Mouse (Mus musculus) midbrain, embryonic 10.5 days (tissue): ENCODE measurements around the gene Hpse2. TPM values are rescaled to one million over a fixed set of nuclear protein-coding genes. Genes with fewer than 3 reads are reported as not detected.

Source experiments
- DNase-seq: peaks from one replicate; pipeline ENCODE4 v3.0.0-alpha.2; 2017; ENCODE audit warnings: low spot score
- H3K27ac ChIP-seq: fragments of 300-500 bp; sonication (generic); replicated peaks from 2 replicates; pipeline ENCODE4 v1.5.1; 2016; ENCODE audit warnings: mild to moderate bottlenecking
- H3K27me3 ChIP-seq: fragments of 300-500 bp; sonication (generic); 2 replicates; pipeline ENCODE4 v1.6.1; 2016; ENCODE audit warnings: low read depth, mild to moderate bottlenecking; ENCODE audit not compliant: poor library complexity, severe bottlenecking
- H3K36me3 ChIP-seq: fragments of 300-500 bp; sonication (generic); 2 replicates; pipeline ENCODE4 v1.6.1; 2016; ENCODE audit warnings: mild to moderate bottlenecking, moderate library complexity
- H3K4me1 ChIP-seq: fragments of 300-500 bp; sonication (generic); 2 replicates; pipeline ENCODE4 v1.6.1; 2016
- H3K4me3 ChIP-seq: fragments of 300-500 bp; sonication (generic); 2 replicates; pipeline ENCODE4 v1.5.1; 2016; ENCODE audit warnings: mild to moderate bottlenecking, moderate library complexity
- H3K9me3 ChIP-seq: fragments of 300-500 bp; sonication (generic); replicated peaks from 2 replicates; pipeline ENCODE4 v1.6.1; 2016; ENCODE audit warnings: mild to moderate bottlenecking
- WGBS: fragments of 180-500 bp; shearing (Covaris S2); methylation state at CpG from one replicate; pipeline ENCODE4 v1.1.7; 2016; 5-methylcytosine and 5-hydroxymethylcytosine counted together
- polyA plus RNA-seq: library from polyadenylated mRNA; unstranded; fragments of >200 nt; fragmentation: Nextera tagmentation; extraction: Ambion mirVana; gene quantifications from 2 replicates; pipeline ENCODE4 v1.2.1, GENCODE M21; 2016

Gene Hpse2
- polyA plus RNA-seq, 1 experiment from 2014 or later = 0.39 TPM

DNA sequence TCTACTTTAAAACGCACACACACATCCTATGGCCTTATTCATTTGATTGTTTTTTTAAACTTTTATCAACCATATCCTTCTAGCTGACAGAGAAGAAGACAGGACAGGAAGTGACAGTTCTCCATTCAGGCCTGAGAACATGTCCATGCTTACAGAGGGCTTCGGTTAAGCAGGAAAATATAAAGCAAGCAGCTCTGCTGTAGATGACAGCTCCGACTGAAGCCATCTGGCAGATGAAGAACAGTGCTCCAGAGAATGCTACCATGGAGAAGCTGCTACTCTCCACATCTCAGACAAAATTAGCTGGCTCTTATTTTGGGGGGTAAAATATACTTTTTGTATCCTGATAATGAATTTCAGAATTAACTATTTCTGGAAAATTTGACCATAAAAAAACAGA lies 246.5 kb downstream of the Hpse2 start:
- Histone ChIP-seq H3K27me3 (no peaks in the 10 kb centered on the region), H3K4me3 (no peak overlapping the region), H3K9me3 (no peaks in the 10 kb centered on the region), H3K36me3 (no peaks in the 10 kb centered on the region), H3K4me1 (no peaks in the 10 kb centered on the region), H3K27ac (no peak overlapping the region)
- WGBS = 92% methylated on average over 3 of the region's 3 CpGs
- no peak for DNase-seq

- Histone ChIP-seq H3K9me3 (peaks cover 7% of the 10 kb centered on the region; the same call in 1 of the 2 replicates), H3K27me3 (no peaks in the 10 kb centered on the region), H3K36me3 (no peaks in the 10 kb centered on the region), H3K4me1 (no peaks in the 10 kb centered on the region), H3K4me3 (no peak overlapping the region), H3K27ac (no peak overlapping the region)
- DNase-seq = no peak
- WGBS = 90% methylated on average over 4 of the region's 4 CpGs
Observed at GRCm38 (mm10) chr19:43109796-43110195, 278.4 kb downstream of the Hpse2 start.

GRCm38 (mm10) chr19:43096915-43097314 lies 291.2 kb downstream of the Hpse2 start:
- no peak for DNase-seq
- Histone ChIP-seq H3K9me3 (no peaks in the 10 kb centered on the region), H3K4me1 (no peaks in the 10 kb centered on the region), H3K36me3 (no peaks in the 10 kb centered on the region), H3K27ac (no peak overlapping the region), H3K27me3 (no peaks in the 10 kb centered on the region), H3K4me3 (no peak overlapping the region)
- WGBS = 81% methylated on average over 2 of the region's 2 CpGs

GRCm38 (mm10) chr19:43087216-43087615 lies 300.9 kb downstream of the Hpse2 start:
- Histone ChIP-seq H3K36me3 (no peaks in the 10 kb centered on the region), H3K27me3 (no peaks in the 10 kb centered on the region), H3K4me1 (no peaks in the 10 kb centered on the region), H3K4me3 (no peak overlapping the region), H3K27ac (no peak overlapping the region), H3K9me3 (no peaks in the 10 kb centered on the region)
- WGBS = 91% methylated on average over 3 of the region's 3 CpGs
- DNase-seq = no peak

DNA sequence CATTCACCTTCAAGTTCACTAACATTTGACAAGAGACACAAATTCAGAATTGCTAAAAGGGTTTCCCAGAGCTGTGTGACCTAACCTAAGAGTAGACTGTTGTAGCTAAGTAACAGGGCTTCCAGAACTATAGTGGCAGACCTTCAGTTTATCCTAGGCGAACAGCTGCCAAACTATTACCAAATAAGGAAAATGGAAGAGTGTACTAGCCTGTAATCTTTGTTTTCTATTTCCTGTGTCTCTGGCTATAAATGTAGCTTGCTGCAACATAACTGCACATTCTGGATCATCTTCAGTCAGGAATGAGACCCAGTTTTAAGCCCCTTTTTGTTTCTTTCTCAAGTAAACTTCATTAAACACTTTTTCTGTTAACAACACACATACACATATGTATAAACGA lies 324.0 kb downstream of the Hpse2 start:
- H3K27me3 ChIP-seq = no peaks in the 10 kb centered on the region
- H3K4me3 ChIP-seq = no peak overlapping the region
- no peak overlapping the region for H3K27ac ChIP-seq
- DNase-seq = no peak
- no peaks in the 10 kb centered on the region for H3K9me3 ChIP-seq
- no peaks in the 10 kb centered on the region for H3K4me1 ChIP-seq
- 93% methylated on average over 2 of the region's 2 CpGs for WGBS
- H3K36me3 ChIP-seq = no peaks in the 10 kb centered on the region

GRCm38 (mm10) chr19:43044506-43044905 lies 343.6 kb downstream of the Hpse2 start:
- Histone ChIP-seq H3K27me3 (no peaks in the 10 kb centered on the region), H3K9me3 (no peaks in the 10 kb centered on the region), H3K4me3 (no peak overlapping the region), H3K27ac (no peak overlapping the region), H3K36me3 (no peaks in the 10 kb centered on the region), H3K4me1 (no peaks in the 10 kb centered on the region)
- no peak for DNase-seq
- 39% methylated on average over 4 of the region's 4 CpGs for WGBS

GRCm38 (mm10) chr19:43042721-43043120 lies 345.4 kb downstream of the Hpse2 start:
- DNase-seq = no peak
- WGBS = 88% methylated on average over 2 of the region's 2 CpGs

DNA sequence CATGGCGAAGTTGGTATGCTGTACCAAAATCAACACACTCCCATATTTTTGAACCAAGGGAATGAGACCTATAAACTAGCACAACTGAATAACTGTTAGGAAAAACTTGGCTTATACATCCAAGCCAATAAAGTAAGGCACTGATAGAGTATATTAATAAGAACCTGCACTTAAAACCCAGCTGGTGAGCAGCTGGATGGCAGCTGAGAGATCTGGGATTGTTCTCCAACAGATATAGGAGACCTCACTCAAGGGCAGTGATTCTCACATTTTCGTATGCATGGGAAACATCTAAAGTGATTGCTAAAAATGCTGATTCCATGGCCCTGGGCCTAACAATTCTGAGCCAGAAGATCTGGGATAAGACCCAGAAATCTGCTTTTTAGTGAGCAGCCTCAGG lies 345.9 kb downstream of the Hpse2 start:
- Histone ChIP-seq H3K36me3 (no peaks in the 10 kb centered on the region), H3K4me3 (no peak overlapping the region), H3K27me3 (no peaks in the 10 kb centered on the region), H3K4me1 (no peaks in the 10 kb centered on the region), H3K27ac (no peak overlapping the region), H3K9me3 (no peaks in the 10 kb centered on the region)
- DNase-seq = no peak
- WGBS = 82% methylated on average over 2 of the region's 2 CpGs

More at GRCm38 (mm10) chr19:43042721-43043120, 345.4 kb downstream of the Hpse2 start:
- H3K4me1 ChIP-seq = no peaks in the 10 kb centered on the region
- no peaks in the 10 kb centered on the region for H3K36me3 ChIP-seq
- no peak overlapping the region for H3K27ac ChIP-seq
- H3K9me3 ChIP-seq = no peaks in the 10 kb centered on the region
- no peaks in the 10 kb centered on the region for H3K27me3 ChIP-seq
- H3K4me3 ChIP-seq = no peak overlapping the region

GRCm38 (mm10) chr19:43036381-43036780 lies 351.8 kb downstream of the Hpse2 start:
- no peak for DNase-seq
- 91% methylated on average over 4 of the region's 4 CpGs for WGBS
- no peaks in the 10 kb centered on the region for H3K27me3 ChIP-seq
- H3K9me3 ChIP-seq = no peaks in the 10 kb centered on the region
- H3K27ac ChIP-seq = no peak overlapping the region
- no peaks in the 10 kb centered on the region for H3K36me3 ChIP-seq
- no peaks in the 10 kb centered on the region for H3K4me1 ChIP-seq
- no peak overlapping the region for H3K4me3 ChIP-seq

DNA sequence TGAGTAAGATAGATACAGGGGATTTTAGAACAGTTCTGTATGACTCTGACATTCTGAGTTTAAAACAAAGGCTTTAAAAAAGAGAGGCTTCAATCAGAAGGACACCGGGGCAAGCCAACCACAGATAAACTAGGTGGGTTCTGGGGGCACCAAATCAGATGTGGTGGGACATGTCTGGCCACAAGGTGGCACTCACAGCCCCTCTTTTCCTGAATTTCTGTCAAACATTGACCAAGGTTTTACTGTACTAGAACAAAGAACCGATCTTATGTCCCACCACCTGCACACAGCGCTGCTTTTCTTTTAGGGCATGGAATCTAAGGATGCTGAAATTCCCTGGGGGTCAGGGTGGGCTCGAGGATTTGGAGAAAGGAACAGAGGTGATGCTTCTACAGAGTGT lies 360.9 kb downstream of the Hpse2 start:
- Histone ChIP-seq H3K4me3 (no peak overlapping the region), H3K9me3 (no peaks in the 10 kb centered on the region), H3K27ac (no peak overlapping the region), H3K36me3 (no peaks in the 10 kb centered on the region), H3K27me3 (no peaks in the 10 kb centered on the region), H3K4me1 (no peaks in the 10 kb centered on the region)
- DNase-seq = peak; percentile 24
- 42% methylated on average over 4 of the region's 4 CpGs for WGBS

DNA sequence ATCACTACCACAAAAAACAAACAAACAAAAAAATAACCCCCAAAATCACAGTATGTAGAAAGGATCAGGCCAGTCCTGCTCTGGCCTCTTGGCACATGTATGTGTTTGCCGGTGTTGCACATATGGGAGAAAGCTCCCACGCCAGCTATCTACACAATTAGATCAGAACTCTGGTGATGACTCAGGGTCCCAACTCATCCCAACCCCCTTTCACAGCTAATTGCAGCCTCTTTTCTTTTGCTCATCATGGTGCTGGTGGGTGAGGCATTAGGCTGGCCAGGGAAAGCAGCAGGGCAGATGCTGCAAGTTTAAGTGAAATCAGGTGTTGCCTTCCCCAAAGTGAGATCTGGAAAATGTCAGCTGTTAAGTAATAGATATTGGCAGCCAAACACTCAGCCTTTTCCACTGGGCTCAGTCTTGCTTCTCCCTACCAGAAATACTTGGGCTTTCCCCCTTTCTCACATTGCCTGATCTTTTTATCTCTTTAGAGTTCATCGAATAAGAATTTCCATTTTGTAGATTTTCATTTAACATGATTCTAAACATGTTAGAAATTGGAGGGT lies 365.5 kb downstream of the Hpse2 start:
- Histone ChIP-seq H3K27ac (no peak overlapping the region), H3K4me3 (no peak overlapping the region), H3K9me3 (no peaks in the 10 kb centered on the region), H3K36me3 (no peaks in the 10 kb centered on the region), H3K4me1 (no peaks in the 10 kb centered on the region), H3K27me3 (no peaks in the 10 kb centered on the region)
- no peak for DNase-seq
- 91% methylated on average over 3 of the region's 3 CpGs for WGBS

DNA sequence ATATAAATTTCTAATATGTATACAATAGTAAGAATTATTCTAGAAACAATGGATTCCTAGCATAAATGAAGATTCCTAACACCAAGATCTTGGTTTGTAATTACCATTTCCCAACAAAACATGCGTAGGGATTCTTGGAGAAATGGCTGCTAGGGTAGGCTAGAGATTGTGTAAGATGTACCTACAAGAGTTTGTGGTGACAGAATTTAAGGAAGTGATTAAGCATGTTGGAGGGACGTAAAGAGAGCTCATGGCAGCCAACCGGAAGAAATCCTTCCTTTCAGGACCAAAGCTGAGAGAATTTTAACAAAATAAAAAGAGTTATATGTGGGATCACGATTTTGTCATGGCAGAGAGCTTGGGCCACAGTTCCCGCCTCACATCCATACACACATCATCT lies 369.4 kb downstream of the Hpse2 start:
- H3K4me3 ChIP-seq = no peak overlapping the region
- no peaks in the 10 kb centered on the region for H3K36me3 ChIP-seq
- DNase-seq = no peak
- WGBS = 91% methylated on average over 5 of the region's 5 CpGs
- H3K27me3 ChIP-seq = no peaks in the 10 kb centered on the region
- no peak overlapping the region for H3K27ac ChIP-seq
- H3K4me1 ChIP-seq = no peaks in the 10 kb centered on the region
- no peaks in the 10 kb centered on the region for H3K9me3 ChIP-seq

- H3K27ac ChIP-seq = no peak overlapping the region
- H3K4me3 ChIP-seq = no peak overlapping the region
- whole genome bisulfite sequencing = 91% methylated on average over 4 of the region's 4 CpGs
Observed at GRCm38 (mm10) chr19:42996406-42996805, 391.7 kb downstream of the Hpse2 start.

DNA sequence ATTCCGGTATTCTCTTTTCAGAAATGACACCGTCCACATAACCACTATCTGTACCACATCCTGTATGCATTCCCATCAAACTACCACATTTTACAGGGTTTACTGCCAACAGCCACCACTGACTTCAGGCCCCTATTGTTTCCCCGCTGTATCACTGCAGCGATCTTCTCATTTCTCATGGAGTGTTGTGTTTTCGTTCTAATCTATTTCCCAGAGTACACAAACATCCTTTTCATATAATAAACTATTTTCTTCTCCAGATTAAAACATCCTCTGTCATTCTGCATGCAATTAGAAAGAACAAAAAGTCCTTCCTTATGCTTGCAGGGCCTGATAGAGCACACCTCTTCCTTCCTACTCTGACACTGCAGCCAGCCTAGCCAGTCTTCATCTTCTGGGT lies 399.3 kb downstream of the Hpse2 start:
- Histone ChIP-seq H3K27me3 (no peaks in the 10 kb centered on the region), H3K36me3 (no peaks in the 10 kb centered on the region), H3K4me1 (no peaks in the 10 kb centered on the region), H3K9me3 (no peaks in the 10 kb centered on the region), H3K27ac (no peak overlapping the region), H3K4me3 (no peak overlapping the region)
- 86% methylated on average over 5 of the region's 5 CpGs for WGBS
- no peak for DNase-seq

More at GRCm38 (mm10) chr19:42996406-42996805, 391.7 kb downstream of the Hpse2 start:
- DNase-seq = no peak
- no peaks in the 10 kb centered on the region for H3K4me1 ChIP-seq
- no peaks in the 10 kb centered on the region for H3K36me3 ChIP-seq
- H3K27me3 ChIP-seq = no peaks in the 10 kb centered on the region
- H3K9me3 ChIP-seq = no peaks in the 10 kb centered on the region
